Mouse (Mus musculus) G1E (cell line): ENCODE measurements around the gene Ifna16.

ENCODE experiments used
- GATA1 ChIP-seq: IDR thresholded peaks from 2 replicates; pipeline ENCODE4 v1.6.1; 2012; ENCODE audit warnings: borderline replicate concordance, low read length, inconsistent platforms, mixed read lengths
- GATA2 ChIP-seq: IDR thresholded peaks from 2 replicates; pipeline ENCODE4 v1.6.1; 2012; ENCODE audit warnings: low read depth, low read length, inconsistent platforms, borderline replicate concordance

DNA sequence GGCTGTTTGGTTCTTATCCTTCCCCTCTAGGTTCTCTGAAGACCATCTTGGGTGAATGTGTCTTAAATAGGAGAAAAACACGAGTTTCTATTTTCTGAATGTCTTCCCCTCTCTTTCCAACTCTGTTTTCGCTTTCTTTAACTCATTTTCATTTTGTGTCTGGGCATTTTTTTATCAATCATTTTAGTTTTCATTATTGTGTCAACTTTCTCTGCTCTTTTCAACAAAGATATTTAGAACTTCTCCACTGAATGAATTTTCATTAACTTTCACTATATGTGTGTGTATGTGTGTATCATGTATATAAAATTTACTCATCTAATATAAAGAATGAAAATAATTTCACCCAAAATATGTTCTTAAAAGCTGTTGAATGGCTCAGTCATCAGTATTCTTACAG, 14.5 kb upstream of the Ifna16 start, which contains the start of gene Ifnab:
- TF ChIP-seq GATA2: no peak
- no peak for TF ChIP-seq GATA1
